Mouse (Mus musculus): ENCODE measurements around the gene Sertad2.

DNA sequence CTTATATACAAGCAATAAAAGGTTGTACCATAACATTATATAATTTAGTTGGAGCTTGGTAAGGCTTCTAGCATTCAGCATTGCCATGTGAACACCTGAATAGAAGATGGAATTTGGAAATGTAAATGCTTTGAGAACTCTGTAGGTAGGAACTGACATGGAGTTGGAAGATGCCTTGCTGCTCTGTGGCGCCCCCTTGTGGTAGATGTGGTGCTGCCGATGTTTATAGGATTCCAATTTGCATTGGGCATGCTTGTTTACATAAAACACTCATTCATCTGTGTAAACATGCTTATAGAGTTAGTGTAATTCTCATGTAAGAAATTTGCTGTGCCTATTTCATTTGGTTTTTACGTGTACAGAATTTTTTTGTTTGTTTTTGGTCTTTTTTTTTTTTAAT is 95.8 kb downstream of the Sertad2 start:
- TF ChIP-seq GATA1 (IDR thresholded peaks at IDR 0.05; ENCODE audit: low read length) (no peak), TAL1 (IDR thresholded peaks at IDR 0.05; ENCODE audit: low read length) (no peak)
